Mouse (Mus musculus) adrenal gland, adult 18-20 months (tissue): ENCODE results near the gene Pak6. TPM values are rescaled to one million over a fixed set of nuclear protein-coding genes. Genes with fewer than 3 reads are reported as not detected.
A peak's percentile ranks its signal among the peaks of the same experiment; 100 is the strongest.

ENCODE experiments used
- DNase-seq, 2 experiments: peaks; one replicate each; pipeline ENCODE4 v3.0.0; 2021 to 2022; ENCODE audit warnings: low spot score in 2 of 2
- total RNA-seq, 2 experiments: library from RNA; stranded (reverse); gene quantifications; 1 replicate in 1 of 2; 2 replicates in 1 of 2; pipeline ENCODE4 v1.2.3; 2021

Gene Pak6
- total RNA-seq, 2 experiments from 2014 or later, result 11.5 to 19.4 TPM

DNA sequence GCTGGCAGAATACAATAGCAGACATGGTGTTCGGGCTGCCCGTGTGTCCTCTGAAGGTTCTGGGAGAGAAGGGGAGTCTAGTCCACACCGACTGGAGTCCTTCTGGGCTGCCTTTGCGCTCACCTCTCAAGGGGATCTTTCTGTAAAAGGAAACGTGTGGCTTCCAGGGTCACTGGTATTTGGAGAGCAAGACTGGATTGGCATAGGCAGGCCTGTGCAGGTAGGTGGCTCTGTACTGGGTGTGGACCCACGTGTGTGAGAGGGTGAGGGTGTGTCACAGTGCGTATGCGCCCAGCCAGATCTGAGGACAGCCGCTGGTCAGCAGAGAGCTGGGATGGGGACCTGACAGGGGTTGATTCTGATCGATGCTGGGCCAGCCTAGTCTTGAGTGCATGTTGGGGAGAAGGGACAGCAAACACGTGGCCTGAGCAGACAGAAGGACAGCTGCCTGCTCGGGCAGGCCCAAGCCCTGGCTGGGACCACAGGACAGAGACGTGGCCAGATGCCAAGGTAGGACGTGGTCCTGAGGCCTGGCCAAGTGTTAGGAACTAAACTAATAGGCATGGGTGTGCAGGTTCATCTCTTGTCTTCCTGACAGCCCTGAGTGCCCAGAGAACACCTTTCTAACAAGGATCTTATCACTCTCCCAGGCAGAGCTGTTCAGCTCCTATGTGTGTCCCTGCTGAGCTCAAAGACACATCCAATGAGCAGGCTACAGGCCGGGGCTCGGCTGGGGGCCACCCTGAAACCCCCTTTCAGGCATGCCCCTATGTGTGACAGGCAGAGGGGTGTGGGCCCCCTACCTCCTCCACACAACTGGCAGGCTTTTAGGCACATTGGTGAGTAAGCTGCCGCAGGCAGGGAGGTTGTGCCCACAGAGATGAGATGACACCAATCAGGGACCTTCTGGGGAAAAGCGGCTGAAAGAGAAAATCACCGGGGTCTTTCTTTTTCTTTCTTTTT is 982 bp downstream of the Pak6 start:
- DNase-seq, result peak in 1 of 2 experiments; percentile 58

DNA sequence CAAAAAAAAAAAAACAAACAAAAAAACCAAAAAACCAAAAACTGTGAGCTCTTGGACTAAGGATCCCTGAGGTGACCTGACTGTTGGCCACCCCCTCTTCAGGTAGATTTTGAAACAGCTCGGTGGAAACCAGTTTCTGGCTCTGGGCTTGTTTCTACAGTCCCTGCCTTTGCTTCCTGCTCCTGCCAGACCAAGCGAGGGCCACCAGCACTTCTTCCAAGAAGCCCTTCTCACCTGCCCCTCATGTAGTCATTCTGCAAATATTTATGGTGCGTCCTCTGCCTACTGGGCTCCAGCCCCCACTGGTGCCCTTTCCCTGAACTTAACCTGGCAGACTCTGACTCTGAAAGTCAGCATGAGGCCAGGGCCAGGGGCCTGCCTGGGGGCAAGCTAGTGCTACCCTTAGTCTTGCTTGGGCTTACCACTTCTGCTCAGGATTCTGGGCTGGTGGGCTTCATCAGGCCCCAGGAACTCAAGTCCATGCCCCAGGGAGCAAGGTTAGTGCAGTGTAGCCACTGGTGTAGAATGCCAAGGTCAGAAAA is 1.9 kb downstream of the Pak6 start:
- no peak for DNase-seq

DNA sequence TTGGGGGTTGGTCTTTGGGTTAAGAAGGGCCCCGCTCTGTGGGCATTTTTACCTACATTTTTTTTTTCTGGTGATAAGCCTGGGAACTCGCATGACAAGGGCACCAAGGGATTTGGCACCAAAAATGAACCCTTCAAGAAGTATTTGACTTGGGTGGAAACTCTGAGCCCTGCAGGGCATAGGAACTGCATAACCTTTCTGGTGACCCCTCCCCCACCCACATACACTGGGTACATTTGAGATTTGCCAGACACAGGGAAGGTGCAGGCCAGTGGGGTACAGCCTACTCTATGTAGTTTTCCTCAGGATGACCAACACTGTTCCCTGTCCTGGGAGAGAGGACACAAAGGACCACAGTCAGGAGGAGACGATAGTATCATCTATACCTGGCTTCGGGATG is 2.5 kb downstream of the Pak6 start:
- DNase-seq, result no peak

DNA sequence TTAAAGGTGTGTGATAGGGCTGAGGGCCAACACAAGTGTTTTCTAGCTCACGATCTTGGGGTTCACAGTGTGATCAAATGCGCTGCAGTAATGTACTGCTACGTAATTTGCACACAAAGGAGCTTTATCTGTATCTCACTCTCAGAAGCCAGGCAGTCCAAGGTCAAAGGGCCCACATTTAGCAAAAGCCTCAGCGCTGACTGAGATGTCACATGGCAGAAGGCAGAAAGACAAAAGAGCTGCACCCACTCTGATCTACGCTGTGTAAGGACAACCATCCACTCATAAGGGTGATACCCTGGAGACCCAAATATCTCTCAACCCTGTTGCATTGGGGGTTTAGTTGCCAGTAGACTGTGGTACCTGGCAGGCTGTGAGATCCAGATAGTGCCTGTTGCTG is 4.1 kb downstream of the Pak6 start:
- DNase-seq, result no peak

DNA sequence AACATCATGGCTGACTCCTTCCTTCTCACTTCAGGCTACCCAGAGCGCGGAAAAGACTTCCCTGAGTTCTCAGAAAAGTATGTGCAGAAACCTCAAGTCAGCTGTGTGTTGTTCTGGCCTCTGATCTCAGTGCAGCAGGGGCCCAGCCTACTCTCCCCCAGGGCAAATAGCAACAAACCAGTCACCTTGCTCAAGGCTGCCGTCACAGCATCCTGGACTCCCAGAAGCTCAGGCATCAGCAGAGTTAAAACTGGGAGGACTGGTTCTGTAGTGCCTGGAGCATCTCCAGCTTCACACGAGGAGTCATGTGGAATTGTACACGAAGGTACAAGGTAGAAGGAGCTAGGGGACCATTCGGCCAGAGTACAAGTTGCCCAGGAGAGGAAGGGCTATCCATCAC is 6.1 kb downstream of the Pak6 start:
- no peak for DNase-seq

DNA sequence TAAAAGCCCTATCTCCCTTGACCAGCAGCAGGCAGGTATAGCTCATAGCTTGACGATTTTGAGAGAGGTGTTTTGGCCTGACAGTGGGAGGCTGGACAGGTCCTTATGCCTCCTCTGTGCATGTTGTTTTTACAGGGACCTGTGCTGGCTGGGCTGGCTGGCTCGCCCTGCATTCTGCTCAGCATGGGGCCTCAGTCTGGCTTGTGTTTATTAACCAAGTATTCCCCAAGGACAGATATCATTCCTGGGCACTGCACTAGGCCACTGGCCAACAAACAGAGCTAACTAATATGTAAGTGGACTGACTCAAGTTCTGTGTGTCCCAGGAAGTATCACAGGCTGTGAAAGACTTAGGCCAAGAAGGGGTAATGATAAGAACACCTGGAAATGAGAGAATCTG is 6.7 kb downstream of the Pak6 start:
- DNase-seq, result no peak

DNA sequence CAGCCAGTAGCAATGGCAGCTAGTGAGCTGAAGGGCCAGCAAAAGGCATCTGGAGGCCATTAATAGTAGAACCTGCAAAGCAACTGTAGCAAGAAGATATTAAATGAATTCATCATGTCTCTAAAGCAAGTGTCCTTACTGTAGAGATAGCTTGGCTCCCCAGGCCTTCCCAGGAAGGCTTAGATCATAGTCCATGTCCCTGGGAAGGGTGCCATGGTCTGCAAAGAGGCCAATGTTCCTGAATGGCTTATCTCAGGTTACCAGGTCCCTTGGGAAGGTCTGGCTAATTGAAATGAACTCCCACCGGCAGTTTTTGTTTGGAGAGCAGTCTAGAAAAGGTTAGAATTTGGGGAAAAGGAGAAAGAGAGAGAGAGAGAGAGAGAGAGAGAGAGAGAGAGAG is 8.6 kb downstream of the Pak6 start:
- no peak for DNase-seq

DNA sequence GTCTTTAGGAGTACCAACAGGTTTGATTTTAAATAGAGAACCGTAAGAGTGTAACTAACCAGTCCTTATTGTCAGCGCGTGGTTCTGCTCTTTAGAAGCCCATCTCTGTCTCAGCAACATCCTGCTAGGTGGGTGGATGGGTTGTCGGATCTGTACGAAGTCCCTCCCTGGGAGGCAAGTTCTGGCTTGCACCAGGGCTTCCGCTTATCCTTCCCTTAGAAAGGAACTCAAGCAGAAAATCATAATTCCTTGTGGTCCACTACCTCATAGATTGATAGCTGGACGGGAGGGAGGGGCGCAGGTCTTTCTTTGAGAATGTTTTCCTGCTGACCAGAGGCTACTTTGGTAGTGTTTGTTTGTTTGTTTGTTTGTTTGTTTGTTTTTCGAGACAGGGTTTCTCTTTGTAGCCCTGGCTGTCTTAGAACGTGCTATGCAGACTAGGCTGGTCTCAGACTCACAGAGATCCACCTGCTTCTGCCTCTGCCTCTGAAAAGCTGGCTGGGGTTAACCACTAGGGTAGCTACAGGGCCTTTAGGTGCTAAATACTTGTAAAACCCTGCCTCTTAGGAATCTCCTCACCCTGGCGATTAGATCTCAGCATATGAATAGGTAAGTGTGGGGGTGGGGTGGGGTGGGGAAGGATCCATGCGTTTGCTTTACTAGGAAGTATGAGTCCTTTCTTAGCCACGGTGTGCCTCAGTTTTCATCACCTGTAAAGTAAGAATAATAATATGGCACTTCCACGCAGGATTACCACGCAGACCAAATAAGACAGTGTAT is 10.8 kb downstream of the Pak6 start:
- DNase-seq, result no peak

DNA sequence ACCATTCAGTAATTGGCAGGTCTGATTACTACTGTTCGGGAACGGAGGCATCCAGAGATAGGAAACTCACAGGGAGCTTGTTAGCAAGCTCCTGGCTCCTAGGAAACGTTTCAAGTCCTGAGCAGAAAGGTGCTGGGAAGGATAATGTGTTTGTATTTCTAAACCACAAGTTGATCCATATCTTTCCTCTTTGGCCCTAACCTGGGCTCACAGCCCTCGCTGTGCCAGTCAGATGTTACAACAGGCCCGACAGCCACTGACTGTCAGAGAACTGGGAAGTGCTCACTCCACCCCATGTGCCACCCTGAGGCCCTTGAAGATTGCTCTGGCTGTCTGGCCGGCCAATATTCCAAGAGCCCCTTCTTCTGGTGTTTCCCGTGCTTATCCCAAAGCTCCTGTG is 11.4 kb downstream of the Pak6 start:
- no peak for DNase-seq

DNA sequence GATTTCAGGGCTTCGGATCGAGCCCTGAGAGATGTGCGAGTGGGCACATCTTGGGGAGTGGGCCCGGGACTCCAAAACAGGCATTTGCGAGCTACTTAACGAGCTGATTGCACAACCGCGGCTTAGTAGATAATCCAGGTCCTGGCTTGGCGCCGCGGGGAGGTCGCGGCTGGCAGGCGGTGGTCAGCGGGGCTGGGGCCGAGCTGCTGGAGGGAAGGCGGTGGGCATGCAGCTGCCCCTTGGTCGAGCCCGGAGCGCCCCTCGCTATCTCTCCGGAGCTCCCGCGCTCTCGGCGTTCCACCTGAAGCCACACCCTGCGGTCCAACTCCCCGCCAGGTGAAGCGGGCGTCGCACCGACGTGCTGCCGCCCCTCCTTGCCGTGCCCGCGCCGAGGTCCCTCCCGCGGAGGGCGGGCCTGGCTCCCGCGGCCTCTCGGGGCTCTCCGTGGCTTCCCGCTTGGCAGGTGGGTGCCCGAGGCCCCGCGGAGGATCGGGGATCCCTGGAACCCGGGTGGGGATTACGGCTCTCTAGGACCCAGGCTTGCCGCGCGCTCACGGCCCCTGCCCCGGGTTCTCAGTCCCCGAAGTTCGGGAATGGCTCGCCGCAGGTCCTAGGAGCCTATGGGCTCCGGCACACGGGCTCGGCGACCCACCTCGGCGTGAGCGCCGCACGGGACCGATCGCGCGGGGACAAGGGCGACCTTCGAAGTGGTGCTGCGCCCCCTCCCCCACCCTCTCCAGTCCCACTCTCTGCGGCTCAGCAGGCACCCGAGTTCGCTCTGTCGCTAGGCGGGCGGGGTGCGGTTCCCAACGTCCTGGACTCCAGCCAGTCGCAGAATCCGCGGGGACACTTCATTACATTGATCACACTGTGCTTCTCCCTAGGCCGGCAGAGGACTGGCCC is 14.0 kb downstream of the Pak6 start:
- peak in 1 of 2 experiments; percentile 55 for DNase-seq

DNA sequence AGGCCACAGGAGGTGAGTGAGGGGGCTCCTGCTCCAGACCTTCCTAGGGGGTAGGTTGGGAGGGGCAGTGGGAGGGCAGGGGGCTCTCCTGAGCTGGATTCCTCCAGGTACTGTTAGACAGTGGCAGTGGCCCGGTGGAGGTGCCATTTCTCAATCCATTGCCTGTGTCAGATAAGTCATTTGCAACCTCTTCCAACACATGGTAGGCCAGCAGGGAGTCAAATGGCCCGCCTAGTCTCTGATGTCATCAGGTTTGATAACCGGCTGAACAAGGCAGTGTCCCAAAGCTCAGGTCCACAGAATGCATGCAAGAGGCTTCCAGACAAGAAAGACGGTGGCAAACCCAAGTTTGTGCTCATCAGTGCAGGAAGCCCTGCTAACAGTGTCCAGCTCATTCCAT is 14.7 kb downstream of the Pak6 start:
- DNase-seq, result no peak

DNA sequence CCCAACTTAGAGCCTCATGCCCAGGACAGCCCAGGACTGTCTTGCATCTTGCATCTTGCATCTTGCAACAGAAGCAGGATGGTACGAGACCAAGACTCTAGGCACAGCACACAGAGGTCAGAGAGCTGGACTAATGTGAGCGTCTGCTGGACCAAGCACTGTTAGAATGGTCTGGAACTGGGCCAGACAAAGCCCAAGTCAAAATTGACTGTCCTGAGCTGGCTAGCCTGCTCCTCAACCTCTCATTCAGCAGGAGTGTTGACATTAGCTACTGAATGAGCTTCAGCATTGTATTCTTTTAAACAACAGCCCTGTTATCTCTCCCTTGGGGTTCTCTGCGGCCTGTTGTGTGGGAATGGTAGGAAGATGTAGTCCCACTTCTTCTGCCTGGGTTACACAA is 16.5 kb downstream of the Pak6 start:
- DNase-seq, result no peak

DNA sequence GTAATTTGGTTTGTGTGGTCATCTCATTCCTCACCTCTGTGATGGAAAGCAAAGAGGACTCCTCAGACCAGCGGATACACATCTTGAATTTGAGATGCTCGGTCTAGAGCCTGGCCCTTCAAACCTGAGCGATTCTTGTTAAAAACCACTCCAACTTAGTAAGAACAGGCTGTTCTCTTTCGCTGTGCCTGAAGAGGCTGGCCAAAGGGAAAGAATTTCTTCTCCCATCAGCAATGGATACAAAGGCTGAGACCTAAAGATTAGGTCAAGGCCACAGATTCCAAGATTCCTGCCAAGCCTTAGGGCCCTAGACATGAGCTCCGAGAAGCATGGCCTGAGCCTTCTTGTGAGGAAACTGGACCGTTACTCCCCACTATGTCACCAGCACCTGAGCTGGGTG is 17.8 kb downstream of the Pak6 start:
- no peak for DNase-seq

DNA sequence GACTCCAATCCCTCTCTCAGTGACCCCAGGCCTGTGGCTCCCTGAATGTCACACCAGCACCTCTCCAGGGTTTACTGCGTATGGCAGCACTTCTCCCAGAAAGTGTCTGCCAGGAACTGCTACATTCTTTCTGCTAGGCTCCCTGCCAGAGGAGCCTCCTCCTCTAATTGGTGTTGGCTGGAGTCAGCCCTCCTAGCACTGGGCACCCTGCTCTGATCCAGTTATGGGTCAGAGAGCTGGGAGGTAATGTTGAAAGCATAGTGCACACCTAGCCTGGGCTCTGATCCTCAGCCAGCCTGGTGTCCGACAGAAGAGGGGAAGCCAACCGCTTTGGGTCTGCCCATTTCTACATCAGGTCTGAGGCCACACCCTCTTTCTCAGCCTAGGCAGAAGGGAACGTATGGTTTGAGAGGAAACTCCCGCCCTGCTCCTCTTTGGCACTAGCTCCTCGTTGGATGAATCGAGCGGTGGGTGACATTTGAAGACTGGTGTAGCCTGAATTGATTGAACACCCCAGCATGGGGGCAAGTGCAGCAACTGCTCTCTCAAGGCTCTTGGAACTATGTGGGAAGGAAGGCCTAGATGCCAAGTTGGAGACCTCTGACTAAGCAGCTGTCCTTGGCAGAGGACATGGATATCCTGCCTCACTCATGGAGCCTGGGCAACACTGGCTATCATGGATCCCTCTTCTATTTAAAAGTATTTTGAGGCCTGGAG is 19.6 kb downstream of the Pak6 start:
- no peak for DNase-seq

DNA sequence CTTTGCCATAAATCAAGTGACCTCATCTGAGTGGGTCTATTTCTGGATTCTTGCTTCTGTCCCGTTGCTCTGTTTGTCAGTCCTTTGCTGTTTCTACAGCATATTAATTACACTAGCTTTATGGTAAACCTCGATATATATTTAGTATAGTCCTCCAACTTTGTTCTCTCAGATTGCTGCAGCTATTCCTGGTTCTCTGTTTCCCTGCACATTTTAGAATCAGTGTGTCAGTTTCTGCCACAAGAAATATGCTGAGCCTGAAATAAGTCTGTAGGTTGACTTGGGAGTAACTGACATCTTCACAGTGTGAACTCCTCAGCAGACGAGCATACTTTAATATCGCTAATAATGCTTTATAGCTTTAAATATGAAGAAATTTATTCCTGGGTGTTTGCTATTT is 22.0 kb downstream of the Pak6 start:
- DNase-seq, result no peak

DNA sequence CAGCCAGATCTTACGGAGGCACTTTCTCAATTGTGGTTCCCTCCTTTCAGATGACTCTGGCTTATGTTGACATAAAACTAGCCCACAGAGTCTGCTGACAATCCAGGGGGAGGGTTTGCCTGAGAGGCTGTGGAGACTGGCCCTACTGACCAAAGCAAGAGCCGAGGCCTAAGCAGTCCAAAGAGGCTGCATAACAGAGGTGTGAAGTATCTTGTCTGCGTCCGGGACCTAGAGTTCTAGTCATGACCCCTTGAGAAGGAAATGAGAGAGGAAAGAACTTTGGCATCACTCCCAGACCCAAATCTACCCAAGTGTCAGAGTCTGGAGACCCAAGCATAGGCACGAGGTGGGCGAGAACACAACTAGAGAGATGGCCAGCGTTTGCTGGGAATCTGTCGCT is 23.6 kb downstream of the Pak6 start:
- DNase-seq, result no peak

DNA sequence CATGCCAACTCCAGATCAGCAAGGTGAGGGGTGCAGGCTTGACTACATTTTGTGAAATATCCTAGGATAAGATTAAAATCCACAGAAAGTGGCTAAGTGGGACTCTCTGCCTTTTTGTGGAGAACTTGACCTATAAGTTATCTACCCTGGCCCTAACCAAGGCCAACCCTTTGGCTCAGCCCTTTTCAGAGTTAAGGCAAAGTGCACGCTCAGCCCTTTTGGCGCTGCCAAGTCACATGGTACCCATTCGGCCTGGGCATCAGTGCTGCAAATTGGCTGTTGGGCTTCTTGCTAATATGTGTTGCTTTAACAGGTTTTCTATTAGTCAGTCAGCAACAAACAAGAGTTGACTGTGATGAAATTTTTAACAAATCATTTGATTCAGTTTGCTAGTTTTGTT is 24.7 kb downstream of the Pak6 start:
- no peak for DNase-seq

DNA sequence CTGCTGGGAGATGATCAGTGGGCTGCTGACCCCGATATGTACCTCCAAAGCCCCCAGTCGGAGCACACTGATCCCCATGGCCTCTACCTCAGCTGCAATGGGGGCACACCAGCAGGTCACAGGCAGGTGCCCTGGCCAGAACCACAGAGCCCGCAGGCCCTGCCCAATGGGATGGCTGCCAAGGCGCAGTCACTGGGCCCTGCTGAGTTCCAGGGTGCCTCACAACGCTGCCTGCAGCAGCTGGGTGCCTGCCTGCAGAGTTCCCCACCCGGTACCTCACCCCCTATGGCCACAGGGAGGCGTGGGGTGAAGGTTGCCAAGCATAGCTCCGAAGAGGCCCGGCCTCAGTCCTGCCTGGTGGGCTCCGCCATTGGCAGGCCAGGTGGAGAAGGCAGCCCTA is 26.8 kb downstream of the Pak6 start:
- no peak for DNase-seq

DNA sequence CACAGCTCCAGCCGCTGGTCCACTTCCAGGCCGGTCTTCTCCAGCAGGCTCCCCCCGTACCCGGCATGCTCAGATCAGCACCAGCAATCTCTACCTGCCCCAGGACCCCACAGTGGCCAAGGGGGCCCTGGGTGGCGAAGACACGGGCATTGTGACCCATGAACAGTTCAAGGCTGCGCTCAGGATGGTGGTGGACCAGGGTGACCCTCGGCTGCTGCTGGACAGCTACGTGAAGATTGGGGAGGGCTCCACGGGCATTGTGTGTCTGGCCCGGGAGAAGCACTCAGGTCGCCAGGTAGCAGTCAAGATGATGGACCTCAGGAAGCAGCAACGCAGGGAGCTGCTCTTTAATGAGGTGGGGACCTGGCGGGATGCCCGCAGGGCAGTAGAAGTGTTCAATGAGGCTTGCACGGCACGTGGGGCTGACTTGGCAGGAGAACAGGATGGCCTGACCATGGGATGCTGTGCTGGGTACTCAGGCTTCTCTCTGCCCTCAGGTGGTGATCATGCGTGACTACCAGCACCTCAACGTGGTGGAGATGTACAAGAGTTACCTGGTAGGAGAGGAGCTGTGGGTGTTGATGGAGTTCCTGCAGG is 30.4 kb downstream of the Pak6 start:
- no peak for DNase-seq

DNA sequence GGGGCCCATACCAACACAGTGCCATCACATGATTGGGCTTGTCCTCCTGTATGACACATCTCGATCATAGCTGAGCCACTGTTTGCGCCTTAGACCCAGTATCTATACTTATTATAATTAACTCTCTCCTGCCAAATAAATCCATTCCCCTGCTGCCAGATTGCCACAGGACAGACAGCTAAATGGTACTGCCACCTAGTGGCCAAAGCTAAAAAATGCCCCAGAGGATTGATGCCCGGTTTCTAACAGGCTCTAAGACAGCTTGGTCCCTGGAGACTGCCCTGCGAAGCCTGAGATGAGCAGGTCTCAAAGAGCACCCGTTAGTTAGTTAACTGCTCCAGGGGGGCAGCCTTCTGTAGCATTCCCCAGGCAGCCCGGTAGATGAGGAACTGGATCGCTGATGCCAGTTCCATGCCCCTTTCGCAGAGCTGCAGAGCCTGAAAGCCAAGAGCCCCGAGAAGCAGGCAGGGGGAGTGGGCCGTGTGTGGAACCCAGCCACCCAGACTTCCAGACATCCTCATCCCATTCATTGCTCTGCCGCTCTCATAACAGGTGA is 32.7 kb downstream of the Pak6 start:
- no peak for DNase-seq
